Mouse (Mus musculus) testis, adult 2 months (tissue): Measurements from ENCODE around the gene Tbx18.
A peak's percentile ranks its signal among the peaks of the same experiment; 100 is the strongest.

Experiments used
- CTCF ChIP-seq: fragments of 200-500 bp; IDR thresholded peaks from 2 replicates; pipeline ENCODE4 v1.5.1; 2012; ENCODE audit warnings: low read depth, mild to moderate bottlenecking, inconsistent platforms, low read length, moderate library complexity; ENCODE audit not compliant: control insufficient read depth, insufficient read depth, insufficient replicate concordance
- POLR2A ChIP-seq: fragments of 200-500 bp; IDR thresholded peaks from 2 replicates; pipeline ENCODE4 v1.6.1; 2012; ENCODE audit warnings: low read depth, mild to moderate bottlenecking, inconsistent platforms, low read length, moderate library complexity; ENCODE audit not compliant: control insufficient read depth

DNA sequence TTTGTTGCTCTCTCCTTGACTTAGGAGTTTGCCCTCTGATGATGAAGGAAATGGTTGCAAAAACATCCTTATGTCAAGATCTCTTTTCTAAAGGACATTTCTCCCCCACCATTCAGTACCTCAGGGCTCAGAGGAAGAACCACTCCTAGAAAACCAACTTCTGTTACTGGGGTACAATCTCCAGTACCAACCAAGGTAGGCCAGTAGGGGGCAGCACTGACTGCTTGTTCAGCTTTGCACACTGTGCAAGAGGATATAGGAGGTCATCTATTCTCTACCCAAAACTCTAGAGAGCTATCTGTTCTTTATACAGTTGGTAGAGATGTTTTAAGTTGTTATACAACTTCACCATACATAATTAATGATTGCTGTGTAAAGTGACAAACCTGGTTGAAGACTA is 22.9 kb downstream of the Tbx18 start:
- TF ChIP-seq CTCF: peak; percentile 13; the same call in 1 of the 2 replicates
- TF ChIP-seq POLR2A: no peak
